Mouse (Mus musculus) cerebellum, adult 9-11 months (tissue): Measurements from ENCODE around the gene Cd79b.

ENCODE experiments used
- DNase-seq: peaks from one replicate; pipeline ENCODE4 v3.0.0; 2022

Gene Cd79b

GRCm38 (mm10) chr11:106317801-106318200 is 3.2 kb upstream of the Cd79b start:
- no peak for DNase-seq

GRCm38 (mm10) chr11:106316416-106316815 is 1.9 kb upstream of the Cd79b start:
- DNase-seq, result no peak

GRCm38 (mm10) chr11:106313533-106313932 is 1.0 kb downstream of the Cd79b start:
- DNase-seq, result no peak

GRCm38 (mm10) chr11:106310123-106310522 is 4.4 kb downstream of the Cd79b start:
- DNase-seq, result no peak

GRCm38 (mm10) chr11:106308162-106308561 is 6.4 kb downstream of the Cd79b start:
- no peak for DNase-seq

GRCm38 (mm10) chr11:106307432-106307831 is 7.1 kb downstream of the Cd79b start:
- DNase-seq, result no peak

GRCm38 (mm10) chr11:106306758-106307157 is 7.8 kb downstream of the Cd79b start:
- DNase-seq, result no peak

- DNase-seq, result no peak
Measured at GRCm38 (mm10) chr11:106306065-106306385, 8.5 kb downstream of the Cd79b start.

- no peak for DNase-seq
Measured at GRCm38 (mm10) chr11:106305348-106306064, 9.1 kb downstream of the Cd79b start.

- DNase-seq, result peak; percentile 47
Measured at GRCm38 (mm10) chr11:106302634-106303033, 11.9 kb downstream of the Cd79b start.

- no peak for DNase-seq
Measured at GRCm38 (mm10) chr11:106301765-106302164, 12.8 kb downstream of the Cd79b start, which contains the start of gene Gh. Gene Gh, minus strand, starts transcription at chr11:106301865.

GRCm38 (mm10) chr11:106291861-106292260 is 22.7 kb downstream of the Cd79b start:
- DNase-seq, result peak; percentile 93

GRCm38 (mm10) chr11:106290376-106290775 is 24.2 kb downstream of the Cd79b start:
- peak; percentile 58 for DNase-seq

GRCm38 (mm10) chr11:106289369-106289768 is 25.2 kb downstream of the Cd79b start:
- DNase-seq, result peak; percentile 95

GRCm38 (mm10) chr11:106286987-106287386 is 27.6 kb downstream of the Cd79b start:
- DNase-seq, result peak; percentile 91

- no peak for DNase-seq
Measured at GRCm38 (mm10) chr11:106286206-106286605, 28.4 kb downstream of the Cd79b start.

GRCm38 (mm10) chr11:106284126-106284525 is 30.4 kb downstream of the Cd79b start:
- DNase-seq, result peak; percentile 58

GRCm38 (mm10) chr11:106283371-106283770 is 31.2 kb downstream of the Cd79b start:
- DNase-seq, result peak; percentile 76

- peak; percentile 49 for DNase-seq
Measured at GRCm38 (mm10) chr11:106282452-106282851, 32.1 kb downstream of the Cd79b start.

- peak; percentile 93 for DNase-seq
Measured at GRCm38 (mm10) chr11:106276454-106276853, 38.1 kb downstream of the Cd79b start, which contains the start of gene Tcam1. Gene Tcam1, plus strand, starts transcription at chr11:106276672.

GRCm38 (mm10) chr11:106274971-106275411 is 39.6 kb downstream of the Cd79b start:
- peak; percentile 66 for DNase-seq

- peak; percentile 58 for DNase-seq
Measured at GRCm38 (mm10) chr11:106274374-106274773, 40.2 kb downstream of the Cd79b start.

GRCm38 (mm10) chr11:106273811-106274210 is 40.8 kb downstream of the Cd79b start:
- DNase-seq, result peak; percentile 55

- no peak for DNase-seq
Measured at GRCm38 (mm10) chr11:106273311-106273684, 41.3 kb downstream of the Cd79b start.
